In the genomic region with DNA sequence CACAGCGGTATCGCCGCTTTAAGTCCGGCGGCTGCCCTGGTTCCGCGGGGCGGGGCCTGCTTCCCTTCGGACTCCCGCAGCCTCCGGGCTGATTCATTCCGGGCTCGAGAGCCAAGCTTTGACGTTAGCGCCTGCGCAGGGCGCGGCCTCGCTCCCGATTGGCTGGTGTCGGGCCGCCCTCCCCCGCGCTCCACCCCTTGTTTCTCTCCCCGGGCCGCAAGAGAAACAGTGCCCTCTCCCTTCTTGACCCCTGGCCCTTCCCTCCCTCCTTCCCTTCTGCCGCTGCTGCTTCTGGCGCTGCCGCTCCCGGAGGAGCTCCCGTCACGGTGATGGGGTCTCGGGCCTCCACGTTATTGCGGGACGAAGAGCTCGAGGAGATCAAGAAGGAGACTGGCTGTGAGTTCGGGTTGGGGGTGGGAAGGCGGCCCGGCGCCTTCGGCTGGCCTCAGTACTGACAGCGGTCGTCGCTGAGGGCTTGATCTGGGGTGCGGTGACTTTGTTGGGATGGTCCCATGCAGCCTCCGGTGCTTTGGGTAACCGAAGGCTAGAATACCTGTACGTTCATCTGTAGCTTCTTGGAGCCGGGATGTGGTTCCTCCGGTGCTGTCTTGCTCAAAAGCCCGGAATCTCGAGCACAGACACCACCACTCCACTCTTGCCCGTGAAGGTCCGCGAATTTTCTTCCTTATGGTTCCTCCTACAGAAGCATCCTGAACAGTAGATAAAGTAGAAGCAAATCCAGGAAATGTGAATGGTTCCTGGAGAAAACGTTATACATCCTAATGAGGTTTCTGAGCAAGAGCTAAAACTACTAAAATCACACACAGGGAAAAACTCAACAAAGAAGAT, we compare ENCODE assay signal across 1 mouse cellular context.
TF ChIP-seq lines count a peak whose summit lies in the region.

Gene Exd1, minus strand, starts transcription at position 106 of the 849 bp plus-strand sequence.
Gene Chp1, plus strand, starts transcription at position 176 of the 849 bp plus-strand sequence.

TF ChIP-seq in myocyte, 11 proteins besides CTCF, POLR2A, EP300 and RAD21 (continued from another document):
- TF ChIP-seq MAX (IDR thresholded peaks at IDR 0.05; ENCODE audit: low read depth) (no peak), MYOD1 (IDR thresholded peaks at IDR 0.05; ENCODE audit: control insufficient read depth in 1 of 3, insufficient read length in 2 of 3, low read depth in 2 of 3) (no peak), E2F4 (IDR thresholded peaks at IDR 0.05; ENCODE audit: insufficient read depth) (peak; percentile 34), TCF12 (IDR thresholded peaks at IDR 0.05; ENCODE audit: insufficient read depth, poor library complexity, severe bottlenecking) (no peak), POLR2AphosphoS2 (IDR thresholded peaks at IDR 0.05; ENCODE audit: insufficient read length, low read depth) (peak; percentile 72), CEBPB (IDR thresholded peaks at IDR 0.05; ENCODE audit: insufficient read depth, poor library complexity, severe bottlenecking) (no peak)
TF ChIP-seq in myocyte: peak in this region for 3.
